Mouse (Mus musculus) CH12.LX (cell line): ENCODE results near the gene Epha2. TPM values are rescaled to one million over a fixed set of nuclear protein-coding genes. Genes with fewer than 3 reads are reported as not detected.

Experiments used
- DNase-seq: peaks from one replicate; pipeline ENCODE4 v3.0.0-alpha.2; 2013; ENCODE audit errors: extremely low read depth
- H3K27ac ChIP-seq: 2 replicates; pipeline ENCODE4 v1.5.1; 2012; ENCODE audit warnings: low read depth, mild to moderate bottlenecking, control low read depth, moderate library complexity; ENCODE audit not compliant: insufficient read depth
- H3K27me3 ChIP-seq: replicated peaks from 2 replicates; pipeline ENCODE3; 2012; ENCODE audit warnings: inconsistent platforms
- H3K36me3 ChIP-seq, 2 experiments: replicated peaks in 1 of 2; 2 replicates each; pipeline versions ENCODE3 to v1.6.1; 2012; ENCODE audit warnings: inconsistent platforms in 1 of 2, low read length in 1 of 2, mild to moderate bottlenecking in 1 of 2, mixed read lengths in 1 of 2, moderate library complexity in 1 of 2; ENCODE audit not compliant: control insufficient read depth in 1 of 2, insufficient read depth in 1 of 2
- H3K4me1 ChIP-seq, 2 experiments: 2 replicates each; pipeline ENCODE4 v1.6.1; 2012; ENCODE audit warnings: inconsistent platforms in 1 of 2, moderate library complexity in 1 of 2; ENCODE audit not compliant: insufficient read depth in 2 of 2, control insufficient read depth in 1 of 2
- H3K4me2 ChIP-seq: 2 replicates; pipeline ENCODE4 v1.6.1; 2012; ENCODE audit warnings: low read depth, mild to moderate bottlenecking, control low read depth; ENCODE audit not compliant: poor library complexity, insufficient read depth, severe bottlenecking
- H3K4me3 ChIP-seq, 3 experiments: fragments of 150-350 bp in 1 of 3; sonication (generic) in 1 of 3; replicated peaks in 1 of 3; 2 replicates each; pipeline versions ENCODE3 to v1.5.1; 2011 to 2012; ENCODE audit warnings: low read depth in 2 of 3, low read length in 2 of 3, mild to moderate bottlenecking in 2 of 3, moderate library complexity in 2 of 3, control low read depth in 1 of 3, improper control_type of control experiment in 1 of 3, inconsistent platforms in 1 of 3, mixed read lengths in 1 of 3; ENCODE audit not compliant: poor library complexity in 1 of 3
- H3K79me2 ChIP-seq: replicated peaks from 2 replicates; pipeline ENCODE4 v1.6.1; 2012; ENCODE audit warnings: mild to moderate bottlenecking, moderate library complexity; ENCODE audit not compliant: control insufficient read depth, poor library complexity, insufficient read depth, severe bottlenecking; ENCODE audit errors: extremely low read depth
- H3K9ac ChIP-seq: 2 replicates; pipeline ENCODE4 v1.6.1; 2012; ENCODE audit warnings: low read depth, mild to moderate bottlenecking, control low read depth, moderate library complexity; ENCODE audit not compliant: insufficient read depth
- H3K9me3 ChIP-seq: replicated peaks from 2 replicates; pipeline ENCODE3; 2012; ENCODE audit warnings: low read length, inconsistent platforms, mixed read lengths
- BHLHE40 ChIP-seq: IDR thresholded peaks from 2 replicates; pipeline ENCODE4 v1.6.1; 2011; ENCODE audit warnings: mild to moderate bottlenecking, low read depth, low read length, improper control_type of control experiment
- CHD1 ChIP-seq: IDR thresholded peaks from 2 replicates; pipeline ENCODE4 v1.6.1; 2012; ENCODE audit warnings: low read depth, low read length, improper control_type of control experiment, inconsistent platforms
- CHD2 ChIP-seq: IDR thresholded peaks from 2 replicates; pipeline ENCODE4 v1.6.1; 2011; ENCODE audit warnings: low read length, improper control_type of control experiment
- CTCF ChIP-seq, 2 experiments: IDR thresholded peaks in 1 of 2; conservative IDR thresholded peaks in 1 of 2; 2 replicates each; pipeline ENCODE4 v1.5.1; 2011 to 2012; ENCODE audit warnings: low read depth in 2 of 2, low read length in 2 of 2, improper control_type of control experiment in 1 of 2, inconsistent platforms in 1 of 2, mild to moderate bottlenecking in 1 of 2, moderate library complexity in 1 of 2
- E2F4 ChIP-seq: IDR thresholded peaks from 2 replicates; pipeline ENCODE4 v1.6.1; 2011; ENCODE audit warnings: low read depth, low read length, improper control_type of control experiment; ENCODE audit not compliant: insufficient replicate concordance
- ELF1 ChIP-seq: IDR thresholded peaks from 2 replicates; pipeline ENCODE4 v1.6.1; 2014; ENCODE audit warnings: low read depth, mild to moderate bottlenecking, inconsistent platforms, low read length, improper control_type of control experiment
- IRF4 ChIP-seq: IDR thresholded peaks from 2 replicates; pipeline ENCODE4 v1.6.1; 2014; ENCODE audit warnings: low read depth, mild to moderate bottlenecking, inconsistent platforms, low read length, improper control_type of control experiment
- JUN ChIP-seq: IDR thresholded peaks from 2 replicates; pipeline ENCODE4 v1.6.1; 2011; ENCODE audit warnings: low read depth, mild to moderate bottlenecking, low read length, improper control_type of control experiment, moderate library complexity; ENCODE audit not compliant: insufficient read depth
- MAZ ChIP-seq: IDR thresholded peaks from 2 replicates; pipeline ENCODE4 v1.6.1; 2012; ENCODE audit warnings: low read depth, mild to moderate bottlenecking, inconsistent platforms, low read length, improper control_type of control experiment, moderate library complexity
- MEF2A ChIP-seq: IDR thresholded peaks from 2 replicates; pipeline ENCODE4 v1.6.1; 2014; ENCODE audit warnings: low read depth, mild to moderate bottlenecking, inconsistent platforms, low read length, improper control_type of control experiment, borderline replicate concordance
- MXI1 ChIP-seq: IDR thresholded peaks from 2 replicates; pipeline ENCODE4 v1.6.1; 2011; ENCODE audit warnings: mild to moderate bottlenecking, low read depth, low read length, improper control_type of control experiment
- NELFE ChIP-seq: IDR thresholded peaks from 2 replicates; pipeline ENCODE4 v1.6.1; 2011; ENCODE audit warnings: low read depth, low read length, improper control_type of control experiment
- NRF1 ChIP-seq: IDR thresholded peaks from 2 replicates; pipeline ENCODE4 v1.6.1; 2014; ENCODE audit warnings: low read depth, mild to moderate bottlenecking, inconsistent platforms, low read length, improper control_type of control experiment, moderate library complexity
- PAX5 ChIP-seq: IDR thresholded peaks from 2 replicates; pipeline ENCODE4 v1.6.1; 2012; ENCODE audit warnings: low read length, inconsistent platforms, mixed read lengths
- POLR2A ChIP-seq: IDR thresholded peaks from 2 replicates; pipeline ENCODE4 v1.6.1; 2011; ENCODE audit warnings: low read depth, mild to moderate bottlenecking, improper control_type of control experiment, low read length
- POLR2AphosphoS2 ChIP-seq: IDR thresholded peaks from 2 replicates; pipeline ENCODE4 v1.6.1; 2011; ENCODE audit warnings: low read depth, low read length, improper control_type of control experiment
- RAD21 ChIP-seq: IDR thresholded peaks from 2 replicates; pipeline ENCODE4 v1.6.1; 2011; ENCODE audit warnings: low read depth, mild to moderate bottlenecking, low read length, improper control_type of control experiment, moderate library complexity
- TCF12 ChIP-seq: IDR thresholded peaks from 2 replicates; pipeline ENCODE4 v1.6.1; 2014; ENCODE audit warnings: low read depth, mild to moderate bottlenecking, inconsistent platforms, low read length, improper control_type of control experiment
- UBTF ChIP-seq: IDR thresholded peaks from 2 replicates; pipeline ENCODE4 v1.6.1; 2012; ENCODE audit warnings: low read depth, mild to moderate bottlenecking, inconsistent platforms, low read length, improper control_type of control experiment, moderate library complexity
- USF1 ChIP-seq: IDR thresholded peaks from 2 replicates; pipeline ENCODE4 v1.6.1; 2014; ENCODE audit warnings: low read depth, mild to moderate bottlenecking, inconsistent platforms, low read length, improper control_type of control experiment
- ZC3H11A ChIP-seq: IDR thresholded peaks from 2 replicates; pipeline ENCODE4 v1.6.1; 2012; ENCODE audit warnings: low read depth, mild to moderate bottlenecking, inconsistent platforms, low read length, improper control_type of control experiment
- ZMIZ1 ChIP-seq: IDR thresholded peaks from 2 replicates; pipeline ENCODE4 v1.6.1; 2012; ENCODE audit warnings: low read depth, mild to moderate bottlenecking, inconsistent platforms, low read length, improper control_type of control experiment
- dilution Hi-C: fragments of 300-500 bp; cut with MboI; formaldehyde crosslinking; loops from 2 replicates; pipeline ENCODE4 v1.14.3; 2020; ENCODE audit warnings: low sequenced_read_pairs; ENCODE audit not compliant: extremely low pct_unique_long_range_greater_than_20kb, extremely low pct_ligation_motif_present
- in situ Hi-C: fragments of 300-500 bp; cut with MboI; formaldehyde crosslinking; loops from 3 replicates; pipeline ENCODE4 v1.14.3; 2019; ENCODE audit warnings: low sequenced_read_pairs, low pct_ligation_motif_present, low pct_unique_long_range_greater_than_20kb, mixed read lengths
- polyA plus RNA-seq: library from polyadenylated mRNA; unstranded; fragments of >175 nt; gene quantifications from 2 replicates; pipeline ENCODE4 v1.2.1, GENCODE M21; 2012; ENCODE audit warnings: low read depth; ENCODE audit not compliant: insufficient read length
- total RNA-seq, 2 experiments: library from RNA; depleted of rRNA; stranded (reverse); fragments of 300-350 nt in 1 of 2; fragments of >200 nt in 1 of 2; gene quantifications; 2 replicates each; pipeline ENCODE4 v1.2.3; 2012 to 2014

Gene Epha2
- total and polyA plus RNA-seq, 3 experiments = 0.55 to 0.81 (median 0.67) TPM

DNA sequence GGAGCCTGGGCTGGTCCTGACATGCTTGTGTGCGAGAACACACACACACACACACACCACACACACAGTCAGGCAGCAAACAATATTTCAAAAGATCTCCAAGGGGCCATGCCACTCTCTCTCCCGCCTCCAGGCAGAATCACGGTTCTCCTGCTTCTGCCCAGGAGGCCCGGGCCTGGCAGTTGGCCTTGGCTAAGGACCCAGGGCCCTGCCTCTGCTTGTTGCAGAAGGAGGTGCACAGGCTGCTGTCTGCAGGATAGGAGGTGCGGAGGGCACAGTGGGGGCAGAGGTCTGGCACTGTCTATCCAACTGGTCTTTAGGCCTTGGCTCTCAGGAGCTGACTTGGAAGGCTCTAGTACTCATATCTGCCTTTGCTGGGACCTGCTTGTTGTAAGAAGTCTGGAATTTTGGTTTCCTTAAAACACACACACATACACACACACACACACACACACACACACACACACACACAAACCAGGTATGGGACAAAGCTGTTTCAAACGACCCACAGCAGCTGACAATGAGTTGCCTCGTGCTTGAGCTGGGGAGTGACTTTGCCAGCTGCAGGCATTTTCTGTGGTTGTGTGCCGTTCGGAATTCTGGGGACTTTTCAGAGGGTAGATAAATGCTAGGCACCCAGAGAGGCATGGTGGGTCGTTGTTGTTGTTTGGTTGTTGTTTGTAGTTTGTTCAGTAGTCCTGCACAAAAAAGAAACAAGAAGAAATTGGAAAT, 38.0 kb upstream of the Epha2 start:
- H3K4me1 ChIP-seq = no peaks in the 10 kb centered on the region
- TF ChIP-seq ELF1 (no peak), MXI1 (no peak), MEF2A (no peak), RAD21 (no peak), POLR2AphosphoS2 (no peak), E2F4 (no peak)
- dilution Hi-C loops (no loop called here), in situ Hi-C loops (no loop called here)
- DNase-seq = no peak
- H3K4me3 ChIP-seq = no peak overlapping the region
- no peak overlapping the region for H3K9ac ChIP-seq
- peaks cover 29% of the 10 kb centered on the region for H3K9me3 ChIP-seq
- H3K27ac ChIP-seq = no peak overlapping the region
- no peak overlapping the region for H3K4me2 ChIP-seq
- H3K27me3 ChIP-seq = peaks cover 43% of the 10 kb centered on the region
- H3K79me2 ChIP-seq = no peaks in the 10 kb centered on the region
- H3K36me3 ChIP-seq = no peaks in the 10 kb centered on the region

DNA sequence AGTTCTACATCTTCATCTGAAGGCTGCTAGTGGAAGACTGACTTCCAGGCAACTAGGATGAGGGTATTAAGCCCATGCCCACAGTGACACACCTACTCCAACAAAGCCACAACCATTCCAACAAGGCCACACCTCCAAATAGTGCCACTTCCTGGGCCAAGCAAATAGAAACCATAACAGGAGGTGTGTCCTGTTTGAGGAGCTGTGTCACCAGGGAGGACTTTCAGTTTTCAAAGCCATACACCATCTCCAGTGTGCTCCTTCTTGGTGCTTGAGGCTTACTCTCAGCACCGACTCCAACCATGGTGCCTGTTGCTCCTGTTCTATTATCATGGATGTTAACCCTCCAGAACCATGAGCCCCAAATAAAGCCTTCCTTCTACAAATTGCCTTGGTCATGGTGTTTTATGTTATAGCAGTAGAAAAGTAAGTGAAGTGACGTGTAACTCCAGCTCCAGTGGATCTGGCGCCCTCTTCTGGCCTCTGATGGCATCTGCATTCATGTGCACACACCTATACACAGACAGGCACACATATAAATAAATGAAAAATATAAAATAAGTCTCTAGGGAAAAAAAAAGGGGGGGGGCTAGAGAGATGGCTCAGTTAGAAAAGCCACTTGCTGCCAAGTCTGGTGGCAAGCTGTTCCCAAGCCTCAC, 34.9 kb upstream of the Epha2 start:
- no peaks in the 10 kb centered on the region for H3K79me2 ChIP-seq

More for the DNA sequence above, 34.9 kb upstream of the Epha2 start:
- dilution Hi-C loops = no loop called here
- Histone ChIP-seq H3K4me3 (no peak overlapping the region), H3K4me2 (no peak overlapping the region), H3K36me3 (no peaks in the 10 kb centered on the region), H3K27ac (no peak overlapping the region), H3K4me1 (no peaks in the 10 kb centered on the region), H3K27me3 (peaks cover 33% of the 10 kb centered on the region), H3K9me3 (peaks cover 29% of the 10 kb centered on the region), H3K9ac (no peak overlapping the region)
- DNase-seq = no peak
- TF ChIP-seq JUN (no peak), NRF1 (no peak), NELFE (no peak), PAX5 (no peak), ZMIZ1 (no peak), ZC3H11A (no peak), TCF12 (no peak), CTCF (conservative IDR thresholded peaks at IDR 0.05 in 1 of 2, IDR thresholded peaks at IDR 0.05 in 1 of 2; ENCODE audit: low read depth in 2 of 2, low read length in 2 of 2) (no peak), UBTF (no peak), CHD1 (no peak), BHLHE40 (no peak), POLR2A (no peak), USF1 (no peak), IRF4 (no peak), CHD2 (no peak), MAZ (no peak), E2F4 (no peak)
- in situ Hi-C loops = no loop called here
